Mouse (Mus musculus): Measurements from ENCODE around the gene Dab1.

Gene Dab1

DNA sequence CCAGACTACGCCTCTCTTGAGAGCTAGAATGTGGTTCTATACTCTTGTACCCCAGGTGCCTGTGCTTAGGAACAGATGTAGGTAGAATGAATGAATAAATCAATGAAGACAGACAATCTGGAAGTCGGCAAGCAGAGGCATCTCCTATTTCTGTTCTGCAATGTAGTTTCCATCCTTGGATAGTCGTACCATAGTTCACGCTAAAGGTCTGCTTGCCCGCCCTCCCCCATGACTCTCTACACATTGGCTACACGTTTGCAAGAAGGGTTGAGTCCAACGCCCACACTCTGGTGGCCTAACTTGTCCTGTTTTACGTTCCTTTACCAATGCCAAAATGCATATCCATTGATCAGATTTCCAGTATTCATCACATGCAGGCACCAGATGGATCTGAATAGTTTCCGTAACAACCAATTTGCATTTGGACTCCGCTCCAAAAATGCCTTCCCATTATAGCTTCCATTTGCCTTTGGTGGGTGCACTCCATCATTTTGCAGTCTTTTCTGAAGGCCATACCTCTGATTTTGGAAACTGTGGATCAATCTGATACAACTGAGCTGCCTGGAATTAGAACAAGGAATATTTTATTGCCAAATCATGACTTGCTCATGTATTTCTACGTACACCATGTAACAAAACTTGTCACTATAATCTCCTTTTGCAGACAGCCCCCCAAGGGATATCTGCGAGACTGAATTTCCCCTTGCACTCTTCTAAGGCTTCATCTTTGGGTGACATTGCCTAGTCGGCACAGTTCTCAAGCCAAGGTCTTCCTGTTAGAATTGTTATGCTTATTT, 494.2 kb downstream of the Dab1 start:
- no peak for DNase-seq (ENCODE audit: low read depth)

DNA sequence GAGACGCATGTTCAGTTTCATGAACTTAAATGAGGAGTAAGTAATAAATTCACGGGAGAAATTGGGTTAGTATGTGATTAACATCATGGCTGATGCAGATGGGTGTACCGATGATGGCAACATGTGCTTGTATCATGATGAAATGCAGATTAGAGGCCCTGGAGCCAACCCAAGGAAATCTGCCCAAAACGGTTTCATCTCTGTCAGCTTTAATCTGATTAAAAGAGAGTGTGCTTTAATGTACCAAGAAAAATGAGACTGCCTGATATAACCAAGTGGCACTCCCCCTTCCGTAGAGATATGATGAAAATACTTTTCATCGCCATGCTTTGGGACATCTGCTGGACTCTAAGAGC, 494.8 kb downstream of the Dab1 start:
- no peak for DNase-seq (ENCODE audit: low read depth)

DNA sequence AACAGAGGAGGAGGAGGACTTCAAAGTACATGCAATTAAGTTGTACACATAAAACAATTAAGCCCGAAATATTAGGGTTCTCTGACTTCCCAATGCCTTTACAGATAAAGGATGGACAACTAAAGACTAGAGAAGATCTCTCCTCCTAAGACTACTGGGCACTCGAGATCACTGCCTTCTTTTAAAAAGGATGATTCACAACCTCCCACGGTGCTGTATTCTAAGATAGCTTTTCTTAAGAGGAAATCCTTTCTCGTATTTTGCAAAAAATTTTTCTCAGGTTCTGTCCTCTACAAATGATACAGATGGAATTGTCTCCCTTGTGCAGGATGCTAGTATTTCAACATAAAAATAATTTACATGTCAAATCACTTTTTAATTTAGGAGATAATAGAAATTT, 500.9 kb downstream of the Dab1 start:
- no peak for DNase-seq (ENCODE audit: low read depth)

DNA sequence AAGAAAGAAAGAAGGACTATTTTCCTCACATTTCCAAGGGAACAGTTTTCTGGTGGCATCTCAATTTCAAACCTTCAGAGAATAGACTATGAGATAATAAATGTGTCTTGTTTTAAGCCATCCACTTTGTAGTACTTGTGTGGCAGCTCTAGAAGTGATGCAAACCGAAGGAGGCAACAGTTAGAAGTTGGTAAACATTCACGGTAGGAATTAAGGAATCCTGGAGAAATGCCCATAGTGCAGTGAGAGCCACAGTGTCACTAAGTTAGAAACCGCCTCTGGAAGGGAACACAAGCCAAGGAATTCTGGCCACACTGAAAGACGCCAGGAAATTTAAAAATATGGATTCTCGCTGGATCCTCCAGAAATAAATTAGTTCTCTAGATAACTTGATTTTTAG, 502.8 kb downstream of the Dab1 start:
- DNase-seq (ENCODE audit: low read depth), result no peak

DNA sequence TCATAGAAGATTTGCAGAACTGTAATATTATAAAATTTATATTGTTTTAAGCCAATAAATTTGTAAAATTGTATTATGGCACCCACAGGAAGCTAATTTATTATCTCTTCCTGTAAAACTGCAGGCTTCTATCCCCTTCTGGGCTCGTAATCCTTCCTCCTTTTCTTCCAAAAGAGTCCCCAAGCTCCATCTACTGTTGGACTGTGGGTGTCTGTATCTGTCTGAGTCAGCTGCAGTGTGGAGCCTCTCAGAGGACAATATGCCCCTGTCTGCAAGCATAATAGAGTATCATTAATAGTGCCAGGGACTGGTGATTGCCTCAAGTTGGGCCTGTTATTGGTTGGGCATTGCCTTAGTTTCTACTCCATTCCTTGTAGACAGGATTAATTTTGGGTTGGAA, 503.2 kb downstream of the Dab1 start:
- DNase-seq (ENCODE audit: low read depth), result no peak

DNA sequence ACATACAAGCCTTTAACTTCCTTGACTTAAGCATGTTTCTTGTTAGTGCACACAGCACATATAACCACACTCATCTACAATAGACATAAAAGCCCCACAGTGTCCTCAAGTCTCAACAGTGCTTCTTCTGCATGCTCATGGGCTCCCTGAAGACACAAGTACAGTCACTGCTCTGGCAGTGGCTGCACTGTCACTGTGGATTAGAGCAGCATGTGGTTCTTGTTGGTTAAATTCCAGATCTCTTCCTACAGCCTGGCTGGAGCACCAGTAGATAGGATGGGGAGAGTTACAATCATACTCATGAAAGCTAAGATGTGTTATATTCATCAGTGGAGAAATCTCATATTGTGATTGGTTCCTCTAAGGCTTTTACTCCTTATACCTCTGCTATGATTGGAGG, 534.5 kb downstream of the Dab1 start:
- DNase-seq (ENCODE audit: low read depth), result no peak

DNA sequence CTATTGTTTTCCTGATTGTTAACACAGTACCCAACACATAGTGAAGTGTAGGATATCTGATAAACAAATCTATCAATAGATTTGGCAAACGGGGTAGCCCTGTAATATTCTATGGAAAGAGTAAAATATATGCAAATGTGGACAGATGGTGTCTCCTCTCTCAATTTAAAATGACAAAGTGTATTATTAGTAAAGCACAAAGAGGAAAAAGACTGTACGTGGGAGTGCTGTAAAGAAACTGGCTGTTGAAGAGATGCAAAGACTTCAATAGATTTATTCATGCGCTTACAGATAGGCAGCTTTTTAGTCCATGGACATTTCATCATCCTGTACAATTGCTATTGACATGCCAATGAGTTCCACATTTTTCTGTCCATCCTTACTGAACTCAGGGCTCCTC, 558.9 kb downstream of the Dab1 start:
- DNase-seq (ENCODE audit: low read depth), result no peak

DNA sequence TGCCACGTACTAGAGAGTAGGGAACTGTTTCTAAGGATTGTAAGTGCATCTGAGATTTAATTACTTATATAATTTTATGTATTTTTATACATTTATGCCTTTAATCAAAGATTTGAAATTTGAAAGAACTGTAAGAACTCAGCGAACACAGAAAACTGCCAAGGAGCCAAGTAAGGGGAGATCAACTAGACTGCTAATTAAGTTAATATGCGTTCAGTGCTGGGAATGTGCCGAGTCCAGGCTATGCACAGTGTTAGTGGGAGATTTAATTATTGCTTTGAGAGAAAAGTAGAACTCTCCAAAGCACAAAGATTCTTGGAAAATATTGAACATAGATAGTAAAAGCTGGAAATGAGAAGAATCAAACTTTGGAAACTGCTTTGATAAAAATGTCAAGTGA, 567.2 kb downstream of the Dab1 start:
- DNase-seq (ENCODE audit: low read depth), result no peak

DNA sequence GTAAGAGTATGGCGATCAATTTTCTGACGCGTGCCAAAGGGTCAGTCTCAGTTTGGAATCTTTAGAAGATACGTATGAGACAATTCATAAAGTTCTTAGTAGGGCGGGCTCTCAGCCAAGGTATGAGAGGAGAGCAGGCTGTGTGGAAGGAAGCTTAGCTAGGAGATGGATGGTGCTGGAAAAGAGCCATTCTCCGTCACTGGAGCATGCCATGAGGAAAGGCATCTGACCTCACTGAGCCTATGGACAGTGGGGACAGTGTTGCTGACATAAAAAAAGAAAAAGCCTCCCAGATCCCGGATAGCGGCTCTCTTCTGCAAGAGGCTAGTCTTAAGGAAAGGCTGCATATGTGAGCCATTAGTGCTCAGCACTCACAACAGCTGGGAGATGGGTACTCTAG, 579.5 kb downstream of the Dab1 start:
- no peak for DNase-seq (ENCODE audit: low read depth)

DNA sequence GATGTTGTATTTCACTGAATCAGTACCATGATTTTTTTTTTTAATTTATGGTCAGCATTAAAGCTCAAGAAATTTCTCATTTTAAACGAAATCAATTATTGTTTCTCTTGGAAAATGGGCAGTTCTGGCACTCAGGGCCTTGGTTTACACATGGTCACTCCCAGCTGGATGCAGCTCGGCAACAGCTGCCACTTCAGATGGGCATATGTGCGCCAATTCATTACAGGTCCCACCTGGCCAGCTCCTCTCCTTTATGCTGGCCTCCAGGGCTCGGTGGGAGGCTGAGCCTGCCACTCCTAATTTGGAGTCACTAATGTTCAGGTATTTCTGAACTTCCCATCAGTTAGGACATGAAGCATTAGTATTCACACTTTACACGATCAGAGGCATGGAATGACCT, 582.5 kb downstream of the Dab1 start:
- DNase-seq (ENCODE audit: low read depth), result no peak

DNA sequence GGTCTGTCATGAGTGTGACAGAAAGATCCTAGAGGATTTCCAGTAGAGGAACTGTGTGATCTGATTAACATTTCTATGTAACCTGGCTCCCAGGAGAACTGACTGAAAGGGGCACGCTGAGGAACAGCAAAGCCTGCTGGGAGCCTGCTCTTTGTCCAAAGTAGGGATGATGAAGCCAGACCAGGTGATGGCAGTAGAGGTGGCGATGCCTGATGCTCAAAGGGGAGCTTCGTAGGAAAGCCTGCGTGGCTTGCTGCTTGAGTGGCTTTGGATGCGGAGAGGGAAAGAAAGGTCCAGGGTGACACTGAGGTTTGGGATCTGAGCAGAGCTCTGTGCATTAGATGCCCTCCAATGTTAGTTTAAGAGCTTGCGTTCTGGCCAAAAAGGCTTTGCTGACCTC, 584.9 kb downstream of the Dab1 start:
- DNase-seq (ENCODE audit: low read depth), result no peak

DNA sequence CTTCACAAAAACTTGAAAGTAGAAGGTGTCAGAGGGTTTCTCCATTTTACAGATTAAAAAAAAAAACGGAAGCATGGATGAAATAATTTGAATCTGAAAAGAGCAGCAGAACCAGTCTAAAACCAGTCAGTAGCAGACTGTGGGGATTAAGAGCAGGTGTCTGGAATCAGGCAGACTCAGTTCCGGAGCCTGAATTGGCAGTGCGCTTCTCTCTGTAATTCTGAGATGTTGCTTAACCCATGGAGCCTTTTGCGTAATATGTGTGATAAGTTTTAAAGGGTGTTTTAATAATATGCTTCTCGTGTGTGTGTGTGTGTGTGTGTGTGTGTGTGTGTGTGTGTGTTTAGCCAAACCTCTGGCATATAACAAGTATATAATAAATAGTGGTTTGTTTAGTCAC, 587.5 kb downstream of the Dab1 start:
- no peak for DNase-seq (ENCODE audit: low read depth)

DNA sequence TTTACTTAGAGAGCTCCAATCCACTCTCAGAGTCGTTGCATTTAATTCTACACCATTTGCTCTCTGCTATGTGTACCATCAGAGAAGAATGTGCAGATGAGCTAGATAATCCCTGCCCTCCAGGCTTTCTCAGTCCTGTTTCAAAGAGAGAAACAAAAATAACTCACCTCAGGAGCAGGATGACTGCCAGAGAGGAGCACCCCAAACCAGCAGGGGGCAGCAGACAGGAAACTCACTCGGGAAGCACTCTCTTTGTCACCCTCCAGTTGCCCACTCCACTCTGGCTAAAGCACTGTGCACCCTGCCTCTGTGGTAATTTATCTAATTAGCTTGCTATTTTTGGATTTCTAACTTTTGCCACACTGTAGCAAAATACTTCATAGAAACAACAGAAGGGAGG, 589.9 kb downstream of the Dab1 start:
- no peak for DNase-seq (ENCODE audit: low read depth)

DNA sequence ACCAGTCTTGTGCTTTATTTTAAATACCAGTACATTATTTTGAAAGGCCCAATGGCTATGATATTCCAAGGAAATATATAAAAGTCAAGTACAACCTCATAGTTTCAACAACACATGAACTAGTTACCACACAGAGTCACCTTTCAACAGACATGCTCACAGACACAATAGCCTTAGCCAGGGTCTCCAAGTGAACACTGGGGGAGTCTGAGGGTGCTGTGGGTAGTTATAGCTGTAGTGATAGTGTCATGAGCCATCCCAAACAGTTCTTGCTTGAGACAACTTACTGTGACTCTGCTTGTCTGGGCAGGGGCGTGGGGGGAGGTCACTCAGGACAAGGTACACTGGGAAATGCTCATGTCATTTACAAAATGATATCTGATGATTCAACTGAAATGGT, 591.6 kb downstream of the Dab1 start:
- DNase-seq (ENCODE audit: low read depth), result no peak

DNA sequence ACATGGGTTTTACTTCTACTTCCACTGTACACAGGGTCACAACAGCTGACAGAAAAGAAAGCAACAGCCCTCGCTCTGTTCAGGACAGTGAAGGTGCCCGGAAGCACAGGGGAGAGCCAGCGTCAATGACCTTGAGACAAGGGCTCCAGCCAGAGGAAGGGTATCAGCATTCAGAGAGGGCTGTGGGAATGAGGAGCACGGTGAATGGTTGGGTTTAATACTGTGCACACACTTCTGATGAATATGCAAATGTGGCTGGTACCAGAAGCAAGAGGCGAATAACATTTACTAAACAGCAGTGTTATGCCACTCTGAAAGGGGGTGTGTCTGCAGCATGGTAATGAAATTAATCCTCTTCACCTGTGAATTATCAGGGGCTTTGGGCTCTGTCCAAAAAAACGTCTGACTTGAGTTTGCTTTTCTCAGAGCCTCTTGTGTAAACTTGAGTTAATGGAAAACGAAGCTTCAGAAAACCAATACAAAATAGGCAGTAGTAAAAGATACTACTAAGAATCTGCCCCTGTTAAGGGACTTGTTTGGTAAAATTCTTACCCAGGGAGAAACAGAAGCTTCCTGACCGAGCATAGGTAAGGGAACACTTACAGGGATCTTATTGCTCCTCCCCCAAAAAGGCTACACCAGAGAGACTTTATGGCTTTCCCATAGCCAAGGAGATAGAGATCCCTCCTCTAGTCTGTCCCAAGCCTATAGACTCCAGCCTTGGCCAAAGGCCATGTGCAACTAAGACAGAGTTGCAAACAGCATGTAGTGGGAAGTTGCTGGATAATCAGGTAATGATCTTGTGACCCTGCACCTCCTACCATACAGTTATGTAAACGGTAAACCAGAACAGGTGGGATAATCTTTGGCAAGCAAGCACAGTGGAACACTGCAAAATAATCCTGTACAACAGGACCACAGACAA, 592.6 kb downstream of the Dab1 start:
- no peak for DNase-seq (ENCODE audit: low read depth)

DNA sequence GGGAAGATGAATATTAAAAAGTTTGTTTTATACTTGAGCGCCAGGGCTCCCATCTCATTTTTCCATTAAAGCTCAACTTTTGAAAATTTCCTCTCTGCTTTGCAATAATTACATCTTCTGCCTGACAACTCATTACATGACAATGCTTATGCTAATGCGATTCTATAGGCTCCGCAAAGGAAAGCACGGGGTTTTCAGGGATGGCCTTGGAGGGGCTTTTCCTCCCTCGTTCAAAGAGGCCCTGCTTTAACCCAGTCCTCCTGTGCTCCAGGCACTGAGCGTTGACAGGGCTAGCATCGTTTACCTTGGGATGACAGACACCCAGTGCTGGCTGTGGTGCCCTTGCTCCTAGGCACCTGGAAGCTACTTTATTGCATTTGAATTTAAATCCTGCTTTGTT, 595.6 kb downstream of the Dab1 start:
- DNase-seq (ENCODE audit: low read depth), result no peak

DNA sequence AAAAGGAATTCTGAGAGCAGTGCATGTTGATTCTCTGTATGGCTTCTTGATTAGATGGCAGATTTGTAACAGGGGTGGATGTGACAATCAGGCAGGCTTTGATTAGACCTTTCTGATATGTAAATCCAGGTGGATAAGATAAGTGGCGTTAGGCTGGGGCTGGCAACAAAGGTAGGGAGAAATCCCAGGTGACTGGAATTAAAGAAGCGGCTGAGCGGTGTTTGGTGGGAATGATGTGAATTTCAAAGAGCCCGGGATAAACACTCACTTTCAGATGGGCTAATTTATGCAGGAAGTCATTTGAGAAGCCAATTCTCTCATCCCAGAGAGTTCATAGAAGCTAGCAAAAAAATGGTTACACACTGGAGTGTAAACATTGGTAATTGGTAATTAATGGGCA, 598.2 kb downstream of the Dab1 start:
- no peak for DNase-seq (ENCODE audit: low read depth)

DNA sequence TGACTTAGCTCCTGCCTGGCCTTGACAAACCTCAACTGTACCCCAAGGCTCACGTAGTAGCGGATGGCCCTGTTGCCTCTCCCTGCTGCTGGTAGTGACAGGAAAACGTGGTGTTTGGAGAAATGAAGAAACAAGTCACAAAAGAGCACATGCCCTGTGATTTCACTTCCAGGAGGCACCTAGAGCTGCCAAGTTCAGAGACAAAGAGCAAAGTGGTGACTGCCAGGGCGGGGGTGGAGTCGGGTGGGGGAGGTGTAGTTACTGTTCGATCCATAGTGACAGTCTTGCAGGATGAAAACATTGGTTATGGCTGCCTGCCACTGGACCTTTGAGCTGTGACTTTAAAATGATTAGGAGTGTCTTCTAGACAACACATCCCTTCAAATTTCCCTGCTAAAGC, 599.6 kb downstream of the Dab1 start:
- DNase-seq (ENCODE audit: low read depth), result no peak

DNA sequence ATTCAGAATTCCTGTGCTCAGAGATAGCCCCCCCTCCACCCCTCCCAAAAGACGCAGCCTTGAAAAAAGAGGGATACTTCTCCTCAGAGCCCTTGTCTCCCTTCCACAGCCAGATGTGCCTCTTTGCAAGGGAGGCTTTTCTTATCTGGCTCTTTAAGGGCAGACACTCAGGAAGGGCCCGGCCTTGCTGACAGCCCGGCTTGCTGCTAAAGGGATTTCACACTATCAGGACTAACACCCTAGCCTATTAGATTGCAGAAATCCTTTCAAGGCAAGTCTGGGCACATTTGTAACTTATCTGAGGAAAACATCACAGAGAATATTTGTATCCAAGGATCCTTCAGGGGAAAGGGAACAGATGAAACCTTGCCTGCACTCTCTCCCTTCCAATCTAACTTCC, 600.9 kb downstream of the Dab1 start:
- no peak for DNase-seq (ENCODE audit: low read depth)

DNA sequence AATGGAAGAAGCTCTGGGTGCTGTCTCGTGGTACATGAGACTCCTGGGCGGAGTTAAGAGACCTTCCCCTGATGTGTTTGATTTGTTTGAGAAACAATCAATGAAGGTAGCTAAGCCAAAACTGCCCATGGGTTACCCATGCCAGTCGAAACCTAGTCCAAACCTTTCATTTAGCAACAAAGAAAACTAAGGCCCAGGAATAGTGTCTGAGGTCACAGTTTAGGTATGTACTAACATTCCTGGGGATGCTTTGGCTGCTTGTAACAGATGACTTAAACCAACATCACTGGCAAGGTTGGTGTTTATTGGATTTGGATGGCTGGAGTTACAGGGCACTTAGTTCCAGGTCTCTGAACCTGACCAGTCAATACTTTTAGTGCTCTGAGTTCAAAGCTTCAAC, 610.1 kb downstream of the Dab1 start:
- DNase-seq (ENCODE audit: low read depth), result no peak

DNA sequence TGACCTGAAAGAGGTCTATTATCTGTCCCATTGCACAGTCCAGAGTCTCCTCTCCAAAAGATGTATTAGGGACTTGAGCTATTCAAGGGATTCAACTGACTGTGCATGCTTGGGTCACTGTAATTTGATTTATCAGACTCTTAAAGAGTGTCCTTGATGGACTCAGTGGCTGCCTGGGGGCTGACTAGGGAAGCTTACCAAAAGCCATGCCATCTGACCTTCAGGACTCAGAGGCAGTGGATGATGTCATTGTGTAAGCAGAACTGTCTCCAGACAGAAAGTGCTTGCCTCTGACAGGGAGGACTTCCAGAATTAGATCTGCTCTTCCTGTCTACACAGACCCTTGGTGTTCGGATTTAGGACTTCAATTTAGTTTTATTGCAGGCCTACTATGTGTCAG, 627.3 kb downstream of the Dab1 start:
- DNase-seq (ENCODE audit: low read depth), result no peak

DNA sequence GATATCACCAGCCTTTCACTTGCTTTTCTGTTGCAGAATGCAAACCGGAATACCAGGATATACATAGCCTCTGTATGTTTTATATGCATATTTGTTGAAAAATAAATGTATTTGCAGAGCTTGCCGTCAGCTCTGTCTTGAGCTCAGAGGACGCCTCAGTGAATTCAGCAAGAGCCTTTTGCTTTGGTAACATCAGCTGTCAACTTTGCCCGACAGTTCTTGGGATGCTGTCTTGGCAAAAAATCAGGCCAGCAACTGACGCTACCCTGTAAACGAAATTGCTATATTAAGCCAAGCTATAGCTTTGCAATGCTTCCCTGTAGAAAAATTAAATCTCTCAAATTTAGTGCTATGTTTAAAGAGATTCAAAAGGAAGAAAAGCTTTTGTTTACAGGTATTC, 630.3 kb downstream of the Dab1 start:
- DNase-seq (ENCODE audit: low read depth), result no peak

DNA sequence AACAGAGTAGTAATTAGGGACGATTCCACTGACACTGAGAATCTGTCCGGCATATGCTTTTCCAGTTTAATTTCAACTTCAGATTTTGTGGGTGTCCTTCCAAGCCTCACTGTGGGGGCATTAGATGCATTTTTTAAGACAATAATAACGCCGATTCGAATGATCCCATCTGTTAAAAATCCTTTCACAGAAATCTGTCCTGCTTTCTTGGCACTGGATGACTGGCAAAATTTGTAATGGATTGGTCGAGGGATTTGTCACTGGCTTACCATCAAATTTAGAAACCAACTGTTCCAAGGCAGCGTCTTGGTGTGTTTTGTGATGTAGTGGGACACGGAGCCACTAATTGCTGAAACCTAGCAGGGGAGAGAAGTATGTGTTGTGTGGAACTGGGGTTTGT, 638.6 kb downstream of the Dab1 start:
- no peak for DNase-seq (ENCODE audit: low read depth)
